Mouse (Mus musculus) cortical plate, adult 2 months (tissue): Measurements from ENCODE around the gene Olfr165. TPM values are rescaled to one million over a fixed set of nuclear protein-coding genes. Genes with fewer than 3 reads are reported as not detected.
"Not testable (repeated sequence)": the region's sequence is repeated elsewhere in the genome, so short reads cannot be mapped to it uniquely, and the experiment has no call there.

Experiments used
- H3K27ac ChIP-seq: fragments of 200-500 bp; 2 replicates; pipeline ENCODE4 v1.5.1; 2012; ENCODE audit warnings: low read length, control low read depth, inconsistent platforms; ENCODE audit not compliant: insufficient read depth
- H3K4me1 ChIP-seq: fragments of 200-500 bp; 2 replicates; pipeline ENCODE4 v1.6.1; 2011; ENCODE audit warnings: low read length; ENCODE audit not compliant: control insufficient read depth, insufficient read depth
- H3K4me3 ChIP-seq: fragments of 200-500 bp; 2 replicates; pipeline ENCODE4 v1.5.1; 2011; ENCODE audit warnings: mild to moderate bottlenecking, low read length, control low read depth; ENCODE audit not compliant: insufficient read depth
- CTCF ChIP-seq: fragments of 200-500 bp; IDR thresholded peaks from 2 replicates; pipeline ENCODE4 v1.5.1; 2011; ENCODE audit warnings: mild to moderate bottlenecking, control low read depth, low read length; ENCODE audit not compliant: insufficient read depth; ENCODE audit errors: extremely low read depth
- POLR2A ChIP-seq: fragments of 200-500 bp; IDR thresholded peaks from 2 replicates; pipeline ENCODE4 v1.6.1; 2011; ENCODE audit warnings: mild to moderate bottlenecking, low read length, control low read depth; ENCODE audit not compliant: insufficient read depth; ENCODE audit errors: extremely low read depth
- polyA plus RNA-seq: library from polyadenylated mRNA; depleted of rRNA; stranded (reverse); fragments of >200 nt; gene quantifications from 2 replicates; pipeline ENCODE4 v1.2.3, GENCODE M21; 2012; rRNA removed

The Olfr165 gene
- not detected in 2 replicates for polyA plus RNA-seq

- H3K27ac ChIP-seq: no peak within 1 kb of the TSS
- no peaks in the 10 kb centered on the region for H3K4me1 ChIP-seq
- no peak for TF ChIP-seq POLR2A
- no peak within 1 kb of the TSS for H3K4me3 ChIP-seq
These were observed at the start of gene Olfr165 for GRCm38 (mm10) chr16:19423034-19423433. Olfr165 (minus strand) TSS chr16:19423134.

DNA sequence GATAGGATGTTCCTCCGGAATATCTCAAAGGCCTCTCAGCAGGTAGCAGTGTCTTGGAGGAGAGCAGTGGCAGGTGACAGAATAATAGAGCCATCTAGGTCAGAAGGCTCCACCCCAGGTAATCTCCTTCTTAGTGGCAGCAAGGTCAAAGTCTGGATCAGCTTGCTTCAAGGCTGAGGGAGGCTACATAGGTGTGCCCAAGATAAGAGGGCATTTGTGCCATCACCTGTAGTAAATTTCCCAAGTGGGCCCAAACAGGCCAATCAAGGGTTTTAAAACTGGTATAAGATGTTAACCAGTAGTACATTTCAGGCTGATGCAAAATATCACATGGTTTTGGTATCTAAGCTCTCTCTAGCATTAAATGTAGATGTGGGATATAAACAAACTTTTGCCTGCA, 41.4 kb upstream of the Olfr165 start:
- no peaks in the 10 kb centered on the region for H3K4me1 ChIP-seq
- no peak overlapping the region for H3K27ac ChIP-seq
- TF ChIP-seq POLR2A: no peak
- TF ChIP-seq CTCF: no peak
- no peak overlapping the region for H3K4me3 ChIP-seq

DNA sequence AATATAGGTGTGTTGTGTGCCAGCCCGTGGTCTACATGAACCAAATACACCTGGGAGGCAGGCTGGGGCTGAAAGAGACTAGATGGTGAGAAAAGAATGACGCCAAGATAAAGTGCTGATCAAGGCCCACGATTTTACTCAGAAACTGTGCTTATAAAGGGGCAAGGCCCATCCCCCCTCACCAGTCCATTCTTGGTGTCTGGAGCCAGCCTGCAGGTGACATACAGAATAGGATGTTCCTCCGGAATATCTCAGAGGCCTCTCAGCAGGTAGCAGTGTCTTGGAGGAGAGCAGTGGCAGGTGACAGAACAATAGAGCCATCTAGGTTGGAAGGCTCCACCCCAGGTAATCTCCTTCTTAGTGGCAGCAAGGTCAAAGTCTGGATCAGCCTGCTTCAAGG, 35.8 kb upstream of the Olfr165 start:
- H3K4me1 ChIP-seq, H3K27ac ChIP-seq, H3K4me3 ChIP-seq: not testable (repeated sequence)

GRCm38 (mm10) chr16:19387984-19388383, 35.0 kb downstream of the Olfr165 start:
- Histone ChIP-seq H3K27ac (no peak overlapping the region), H3K4me1 (no peaks in the 10 kb centered on the region), H3K4me3 (no peak overlapping the region)
- TF ChIP-seq CTCF (no peak), POLR2A (no peak)

Other genes with a start within 250 kb of the Olfr165 start
- gene Olfr164, start 109.1 kb downstream of the Olfr165 start, polyA plus RNA-seq: not detected in 2 replicates
- gene Olfr166, start 60.6 kb upstream of the Olfr165 start, polyA plus RNA-seq: not detected in 2 replicates
- not detected in 2 replicates for gene Olfr167, start 99.1 kb upstream of the Olfr165 start, polyA plus RNA-seq
- not detected in 2 replicates for gene Olfr168, start 112.4 kb upstream of the Olfr165 start, polyA plus RNA-seq
- not detected in 2 replicates for gene Olfr169, start 148.7 kb upstream of the Olfr165 start, polyA plus RNA-seq
- not detected in 2 replicates for gene Olfr170, start 188.7 kb upstream of the Olfr165 start, polyA plus RNA-seq
- gene Olfr171, start 206.8 kb upstream of the Olfr165 start, polyA plus RNA-seq: not detected in 2 replicates